Mouse (Mus musculus) lung, postnatal 0 days (tissue): ENCODE measurements around the gene Adgrg7.

Source experiments
- CTCF ChIP-seq: IDR thresholded peaks from 2 replicates; pipeline ENCODE4 v1.5.1; 2016; ENCODE audit warnings: antibody characterized with exemption, mild to moderate bottlenecking
- EP300 ChIP-seq: IDR thresholded peaks from 2 replicates; pipeline ENCODE4 v1.6.1; 2016; ENCODE audit warnings: antibody characterized with exemption, mild to moderate bottlenecking, control low read depth

DNA sequence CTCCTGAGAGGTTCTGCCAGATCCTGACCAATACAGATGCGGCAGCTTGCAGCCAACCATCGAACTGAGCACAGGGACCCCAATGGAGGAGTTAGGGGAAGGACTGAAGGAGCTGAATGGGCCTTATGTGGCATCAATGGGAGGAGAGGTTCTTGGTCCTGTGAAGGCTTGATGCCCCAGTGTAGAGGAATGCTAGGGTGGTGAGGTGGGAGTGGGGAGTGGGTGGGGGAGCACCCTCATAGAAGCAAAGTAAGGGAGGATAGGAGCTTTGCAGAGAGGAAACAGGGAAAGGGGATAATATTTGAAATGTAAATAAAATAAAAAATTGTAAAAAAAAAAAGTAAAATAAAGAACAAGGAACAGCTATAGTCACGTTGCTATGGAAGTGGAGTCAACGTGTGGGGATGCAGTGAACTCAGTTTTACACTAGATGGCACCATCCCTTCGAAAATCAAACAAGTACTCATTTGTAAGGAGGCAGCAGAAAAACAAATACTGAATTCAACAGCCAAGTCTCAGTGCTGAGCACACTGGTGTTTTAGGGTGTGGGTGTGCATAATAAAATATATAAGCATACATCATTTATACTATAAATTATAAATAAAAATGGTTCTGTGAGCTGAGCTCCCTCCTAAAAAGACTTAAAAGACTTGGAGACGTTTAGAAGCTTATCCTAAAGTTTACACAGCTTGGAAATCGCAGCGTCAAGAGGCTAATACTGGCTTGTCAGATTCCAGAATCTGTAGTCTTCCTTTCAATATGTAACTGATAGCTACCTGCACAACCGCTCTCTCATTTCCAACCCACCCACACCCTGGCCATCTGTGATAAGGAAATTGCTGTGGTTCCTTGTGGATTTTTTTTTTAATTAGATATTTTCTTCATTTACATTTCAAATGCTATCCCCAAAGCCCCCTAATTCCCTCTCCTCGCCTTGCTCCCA lies 24.2 kb downstream of the Adgrg7 start:
- TF ChIP-seq CTCF (peak; percentile 87), EP300 (no peak)
